Mouse (Mus musculus) embryonic facial prominence, embryonic 10.5 days (tissue): ENCODE data around the gene Mcrip2. TPM values are rescaled to one million over a fixed set of nuclear protein-coding genes. Genes with fewer than 3 reads are reported as not detected.
"Not testable (repeated sequence)": the region's sequence is repeated elsewhere in the genome, so short reads cannot be mapped to it uniquely, and the experiment has no call there.

Source experiments
- DNase-seq: peaks from one replicate; pipeline ENCODE4 v3.0.0-alpha.2; 2017; ENCODE audit warnings: low spot score
- H3K27ac ChIP-seq: fragments of 300-500 bp; sonication (generic); replicated peaks from 2 replicates; pipeline ENCODE4 v1.5.1; 2016; ENCODE audit warnings: mild to moderate bottlenecking
- H3K27me3 ChIP-seq: fragments of 300-500 bp; sonication (generic); replicated peaks from 2 replicates; pipeline ENCODE4 v1.6.1; 2016; ENCODE audit warnings: low read depth, mild to moderate bottlenecking; ENCODE audit not compliant: poor library complexity, severe bottlenecking
- H3K36me3 ChIP-seq: fragments of 300-500 bp; sonication (generic); replicated peaks from 2 replicates; pipeline ENCODE4 v1.6.1; 2016; ENCODE audit warnings: mild to moderate bottlenecking, moderate library complexity
- H3K4me1 ChIP-seq: fragments of 300-500 bp; sonication (generic); 2 replicates; pipeline ENCODE4 v1.6.1; 2016
- H3K4me3 ChIP-seq: fragments of 300-500 bp; sonication (generic); 2 replicates; pipeline ENCODE4 v1.5.1; 2016; ENCODE audit warnings: mild to moderate bottlenecking, moderate library complexity
- H3K9me3 ChIP-seq: fragments of 300-500 bp; sonication (generic); 2 replicates; pipeline ENCODE4 v1.6.1; 2016; ENCODE audit warnings: mild to moderate bottlenecking
- WGBS: fragments of 180-500 bp; shearing (Covaris S2); methylation state at CpG from one replicate; pipeline ENCODE4 v1.1.7; 2016; 5-methylcytosine and 5-hydroxymethylcytosine counted together
- polyA plus RNA-seq: library from polyadenylated mRNA; unstranded; fragments of >200 nt; fragmentation: Nextera tagmentation; extraction: Ambion mirVana; gene quantifications from 2 replicates; pipeline ENCODE4 v1.2.1, GENCODE M21; 2016

The Mcrip2 gene
- polyA plus RNA-seq, 1 experiment from 2014 or later = 17.3 TPM

- WGBS = 49% methylated on average over 4 of the region's 4 CpGs
- Histone ChIP-seq H3K36me3 (peaks cover 54% of the 10 kb centered on the region), H3K27ac (peak overlapping the region; percentile 89), H3K4me3 (peak overlapping the region; percentile 36), H3K27me3 (no peaks in the 10 kb centered on the region), H3K4me1 (peaks cover 88% of the 10 kb centered on the region), H3K9me3 (no peaks in the 10 kb centered on the region)
- DNase-seq = peak; percentile 54
Measured at GRCm38 (mm10) chr17:25879261-25879660, 10.7 kb upstream of the Mcrip2 start.

DNA sequence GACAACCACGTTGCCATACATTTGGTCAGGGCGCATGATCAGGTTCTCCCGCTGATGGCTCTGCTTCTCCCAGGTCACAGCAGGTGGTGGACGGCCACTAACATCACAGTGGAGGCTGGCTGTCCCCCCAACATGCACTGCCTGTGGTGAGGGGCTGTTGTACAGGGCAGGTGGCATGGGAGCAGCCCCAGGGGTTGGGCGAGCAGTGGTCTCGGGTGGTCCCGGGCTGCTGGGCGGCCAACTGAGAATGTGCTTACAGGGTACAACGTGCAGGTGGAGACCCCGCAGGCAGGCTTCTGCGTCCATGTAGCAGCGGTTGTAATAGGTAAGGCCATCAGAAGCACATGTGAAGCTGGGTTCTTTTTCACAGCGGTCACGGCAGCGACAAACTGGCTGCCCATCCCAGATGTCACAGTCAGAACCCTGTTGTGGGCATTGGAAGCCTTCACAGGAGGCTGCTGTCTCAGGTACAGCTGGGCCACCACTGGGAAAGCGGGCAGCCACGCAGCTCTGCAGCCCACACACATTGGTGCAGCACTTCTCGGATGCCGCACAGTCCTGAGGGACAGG lies 10.1 kb upstream of the Mcrip2 start:
- no peak for DNase-seq
- Histone ChIP-seq H3K9me3 (no peaks in the 10 kb centered on the region), H3K27me3 (no peaks in the 10 kb centered on the region), H3K27ac (peak overlapping the region; percentile 89), H3K4me3 (peak overlapping the region; percentile 36), H3K4me1 (peaks cover 88% of the 10 kb centered on the region), H3K36me3 (peaks cover 49% of the 10 kb centered on the region)
- 89% methylated on average over 19 of the region's 19 CpGs for WGBS

DNA sequence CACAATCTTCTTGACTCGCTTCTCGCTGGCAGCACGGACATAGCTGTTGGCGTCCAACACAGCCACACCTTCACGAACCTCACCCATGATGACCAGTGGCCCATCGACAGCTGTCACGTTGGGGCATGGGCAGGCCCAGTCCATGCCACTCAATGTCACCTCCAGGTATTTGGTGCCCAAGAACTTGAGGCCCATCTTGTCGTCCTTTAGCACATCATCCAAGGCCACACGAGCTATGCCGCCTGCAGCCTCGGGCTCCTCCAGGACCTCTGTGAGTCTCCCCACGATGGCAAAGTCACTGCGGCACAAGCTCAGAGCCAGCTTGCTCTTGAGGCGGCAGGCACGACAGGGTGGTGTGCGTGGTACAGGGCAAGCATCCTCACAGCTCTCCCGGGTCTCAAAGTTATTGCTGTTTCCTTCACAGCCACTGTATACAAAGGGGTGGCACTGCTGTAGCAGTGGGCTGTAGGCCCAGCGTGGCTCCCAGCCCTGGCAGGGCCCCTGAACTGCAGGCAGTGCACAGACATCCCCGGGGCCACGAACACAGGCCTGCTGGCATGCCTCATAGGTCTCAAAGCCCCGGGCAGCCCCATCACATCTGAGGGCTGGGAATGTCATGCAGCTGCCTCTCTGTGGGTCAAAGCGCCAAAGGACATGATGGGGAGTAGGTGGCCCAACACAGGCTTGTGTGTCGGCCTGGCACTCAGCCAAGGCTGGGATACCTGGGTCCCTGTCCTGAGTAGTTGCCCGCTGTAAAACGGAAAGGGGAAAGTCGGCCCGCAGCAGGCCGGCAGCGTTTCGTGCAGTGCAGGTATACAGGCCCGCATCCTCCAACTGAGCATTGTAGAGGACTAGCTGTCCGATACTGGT lies 9.4 kb upstream of the Mcrip2 start:
- no peak for DNase-seq
- H3K9me3 ChIP-seq = no peaks in the 10 kb centered on the region
- no peaks in the 10 kb centered on the region for H3K27me3 ChIP-seq
- H3K4me1 ChIP-seq = peaks cover 85% of the 10 kb centered on the region
- no peak overlapping the region for H3K4me3 ChIP-seq
- WGBS = 94% methylated on average over 32 of the region's 32 CpGs
- no peak overlapping the region for H3K27ac ChIP-seq
- H3K36me3 ChIP-seq = peaks cover 41% of the 10 kb centered on the region

- peaks cover 80% of the 10 kb centered on the region for H3K4me1 ChIP-seq
- WGBS = 89% methylated on average over 3 of the region's 3 CpGs
- peak overlapping the region; percentile 73 for H3K4me3 ChIP-seq
- peaks cover 32% of the 10 kb centered on the region for H3K36me3 ChIP-seq
- H3K27me3 ChIP-seq = no peaks in the 10 kb centered on the region
- no peak overlapping the region for H3K27ac ChIP-seq
- no peak for DNase-seq
- H3K9me3 ChIP-seq = no peaks in the 10 kb centered on the region
Measured at GRCm38 (mm10) chr17:25877025-25877424, 8.5 kb upstream of the Mcrip2 start.

DNA sequence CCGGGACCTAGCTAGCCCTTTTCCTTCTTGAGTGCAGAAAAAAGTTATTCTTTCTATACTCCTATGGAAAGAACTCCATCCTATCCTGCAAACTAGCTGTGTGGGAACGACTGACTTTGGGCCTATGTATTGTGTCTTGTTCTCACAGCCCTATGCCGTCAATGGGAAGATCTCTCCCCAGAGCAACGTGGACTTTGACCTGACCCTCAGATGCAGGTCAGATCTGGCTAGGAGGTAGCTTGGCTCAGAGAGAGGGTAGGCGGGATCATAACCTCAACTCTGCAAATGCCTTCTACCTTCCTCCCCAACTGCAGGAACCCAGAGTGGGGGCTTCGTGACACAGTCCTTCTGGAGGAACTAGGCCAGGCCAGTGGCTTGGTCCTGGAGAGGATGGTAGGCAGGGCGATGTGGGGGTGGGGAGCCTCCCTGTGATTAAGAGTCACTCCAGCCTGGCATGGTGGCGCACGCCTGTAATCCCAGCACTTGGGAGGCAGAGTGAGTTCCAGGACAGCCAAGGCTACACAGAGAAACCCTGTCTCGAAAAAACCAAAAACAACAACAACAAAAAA lies 7.9 kb upstream of the Mcrip2 start:
- WGBS = 48% methylated on average over 10 of the region's 10 CpGs
- Histone ChIP-seq H3K27ac (peak overlapping the region; percentile 91), H3K4me3 (peak overlapping the region; percentile 73), H3K4me1 (peaks cover 74% of the 10 kb centered on the region), H3K27me3 (no peaks in the 10 kb centered on the region), H3K9me3 (no peaks in the 10 kb centered on the region), H3K36me3 (peaks cover 32% of the 10 kb centered on the region)
- no peak for DNase-seq

DNA sequence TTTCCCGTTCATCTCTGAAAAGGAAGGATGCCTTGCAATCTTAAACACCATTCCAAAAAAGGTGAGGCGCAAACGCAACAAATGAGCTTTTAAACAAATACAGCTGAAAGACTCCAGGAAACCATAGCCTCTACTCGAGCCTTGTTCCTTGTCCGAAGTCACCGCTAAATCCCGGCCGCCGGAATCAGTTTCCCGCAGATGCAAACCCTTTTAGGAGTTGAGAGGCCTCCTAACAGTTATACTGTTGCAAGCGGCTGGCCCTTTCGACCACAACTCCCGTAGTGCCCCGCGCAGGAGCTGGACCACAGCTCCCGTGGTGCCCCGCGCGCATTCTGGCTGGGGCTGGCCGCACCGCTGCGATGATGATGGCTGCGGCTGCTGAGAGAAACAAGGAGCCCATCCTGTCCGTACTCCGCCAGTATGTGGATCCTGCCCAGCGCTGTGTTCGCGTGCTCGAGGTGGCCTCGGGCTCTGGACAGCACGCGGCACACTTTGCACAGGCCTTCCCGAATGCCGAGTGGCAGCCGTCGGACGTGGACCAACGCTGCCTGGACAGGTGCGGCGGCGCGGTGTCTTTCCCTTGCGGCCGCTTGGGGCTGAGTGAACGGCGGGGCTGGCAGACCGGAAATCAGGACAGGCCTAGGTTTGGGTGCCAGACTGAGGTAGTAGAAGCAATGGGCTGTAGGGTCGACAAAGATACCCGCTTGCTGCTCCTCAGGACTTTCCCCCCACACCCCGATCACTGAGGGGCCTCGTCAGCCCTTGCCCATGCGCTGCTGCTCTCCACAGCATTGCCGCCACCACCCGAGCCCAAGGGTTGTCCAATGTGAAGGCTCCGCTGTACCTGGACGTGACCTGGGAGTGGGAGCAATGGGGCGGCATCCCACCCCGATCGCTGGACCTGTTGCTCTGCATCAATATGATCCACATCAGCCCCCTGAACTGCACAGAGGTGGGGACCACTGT lies 6.9 kb upstream of the Mcrip2 start:
- Histone ChIP-seq H3K36me3 (peaks cover 32% of the 10 kb centered on the region), H3K9me3 (no peaks in the 10 kb centered on the region), H3K4me1 (peaks cover 64% of the 10 kb centered on the region), H3K4me3 (peak overlapping the region; percentile 73), H3K27ac (peak overlapping the region; percentile 91), H3K27me3 (no peaks in the 10 kb centered on the region)
- WGBS = 2% methylated on average over 59 of the region's 59 CpGs
- peak; percentile 93 for DNase-seq

DNA sequence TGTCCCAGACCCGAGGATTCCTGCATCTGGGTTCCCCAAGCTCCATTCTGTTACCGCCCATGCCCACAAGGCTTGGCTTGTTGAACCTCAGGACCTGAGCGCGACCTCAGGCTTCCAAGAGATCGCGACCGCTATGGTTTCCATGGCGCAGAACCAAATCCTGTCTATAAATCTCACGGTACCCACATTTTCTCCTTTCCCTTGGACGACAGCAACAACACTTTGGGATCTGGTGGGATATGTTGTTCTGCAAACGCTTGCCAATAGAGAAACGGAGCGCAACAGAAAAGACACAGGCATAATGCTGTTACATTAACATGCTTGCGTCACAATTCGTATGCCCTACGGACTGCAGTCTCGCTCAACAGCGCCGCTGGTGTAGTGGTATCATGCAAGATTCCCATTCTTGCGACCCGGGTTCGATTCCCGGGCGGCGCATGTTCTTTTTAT lies 6.2 kb upstream of the Mcrip2 start, which contains the start of gene Mettl26:
Gene Mettl26 (plus strand): TSS at position 354 of the 450 bp plus-strand sequence.
- WGBS = under 1% methylated on average over 25 of the region's 25 CpGs
- H3K4me1 ChIP-seq = peaks cover 57% of the 10 kb centered on the region
- no peaks in the 10 kb centered on the region for H3K9me3 ChIP-seq
- H3K4me3 ChIP-seq = peak within 1 kb of the TSS; percentile 73
- peak within 1 kb of the TSS; percentile 91 for H3K27ac ChIP-seq
- H3K27me3 ChIP-seq = no peaks in the 10 kb centered on the region
- peaks cover 29% of the 10 kb centered on the region for H3K36me3 ChIP-seq
- DNase-seq = peak; percentile 92

GRCm38 (mm10) chr17:25874148-25874720 lies 5.7 kb upstream of the Mcrip2 start:
- peaks cover 24% of the 10 kb centered on the region for H3K36me3 ChIP-seq
- no peaks in the 10 kb centered on the region for H3K27me3 ChIP-seq
- 9% methylated on average over 14 of the region's 14 CpGs for WGBS
- H3K4me3 ChIP-seq = peak overlapping the region; percentile 73
- H3K9me3 ChIP-seq = no peaks in the 10 kb centered on the region
- H3K27ac ChIP-seq = peak overlapping the region; percentile 91
- no peak for DNase-seq
- H3K4me1 ChIP-seq = peaks cover 56% of the 10 kb centered on the region

DNA sequence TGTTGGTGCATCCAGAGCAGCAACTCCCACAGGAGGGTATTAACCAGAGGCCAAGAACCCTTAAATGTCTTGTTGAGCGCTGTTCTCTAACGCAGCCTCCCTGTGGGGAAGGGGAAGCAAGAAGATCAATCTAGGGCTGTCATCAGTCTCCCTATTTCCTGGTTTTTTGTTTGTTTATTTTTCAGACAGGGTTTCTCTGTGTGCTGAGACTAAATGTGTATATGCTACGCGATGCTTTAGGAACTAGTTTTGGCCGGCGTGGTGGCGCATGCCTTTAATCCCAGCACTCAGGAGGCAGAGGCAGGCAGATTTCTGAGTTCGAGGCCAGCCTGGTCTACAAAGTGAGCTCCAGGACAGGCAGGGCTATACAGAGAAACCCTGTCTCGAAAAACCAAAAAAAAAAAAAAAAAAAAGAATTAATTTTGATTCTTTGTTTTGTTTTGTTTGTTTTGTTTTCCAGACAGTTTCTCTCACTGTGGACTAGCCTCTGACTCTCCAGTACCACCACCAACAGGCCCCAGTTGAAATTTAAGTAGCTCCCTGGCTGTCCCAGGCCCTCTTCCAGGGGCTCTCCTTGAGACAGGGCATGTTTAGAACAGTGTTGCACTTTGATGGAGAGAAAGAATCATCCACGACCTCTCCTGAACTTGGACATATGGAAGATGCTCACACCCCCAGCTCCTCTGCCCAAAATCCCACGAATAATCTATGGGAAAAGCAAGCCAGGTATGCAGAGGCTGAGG lies 5.0 kb upstream of the Mcrip2 start:
- Histone ChIP-seq H3K9me3 (no peaks in the 10 kb centered on the region), H3K27me3 (no peaks in the 10 kb centered on the region), H3K4me1 (peaks cover 56% of the 10 kb centered on the region), H3K36me3 (peaks cover 18% of the 10 kb centered on the region), H3K4me3 (peak overlapping the region; percentile 73), H3K27ac (peak overlapping the region; percentile 91)
- WGBS = 76% methylated on average over 11 of the region's 11 CpGs
- no peak for DNase-seq

DNA sequence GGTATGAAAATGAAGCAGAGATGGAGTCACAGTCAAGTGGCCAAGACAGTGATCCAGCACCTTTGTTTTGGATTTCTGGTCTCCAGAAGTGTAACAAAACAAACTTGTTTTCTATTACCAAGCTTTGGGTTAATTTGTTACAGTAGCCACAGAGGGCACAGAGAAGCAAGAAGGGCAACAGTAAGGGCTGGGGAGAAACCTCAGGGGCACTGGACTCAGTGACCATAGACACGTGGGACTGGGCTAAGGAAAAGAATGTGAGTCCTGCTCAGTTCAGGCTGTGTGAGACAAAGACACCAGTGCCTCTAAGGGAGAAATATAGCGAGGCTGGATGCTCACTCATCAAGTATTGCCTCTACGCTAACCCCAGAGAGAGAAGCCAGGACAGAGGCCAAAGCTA lies 4.1 kb upstream of the Mcrip2 start:
- Histone ChIP-seq H3K4me1 (peaks cover 57% of the 10 kb centered on the region), H3K36me3 (peaks cover 9% of the 10 kb centered on the region), H3K4me3 (no peak overlapping the region), H3K27ac (no peak overlapping the region), H3K9me3 (no peaks in the 10 kb centered on the region), H3K27me3 (no peaks in the 10 kb centered on the region)
- DNase-seq = no peak
- 85% methylated on average over 3 of the region's 3 CpGs for WGBS

GRCm38 (mm10) chr17:25871566-25871965 lies 3.0 kb upstream of the Mcrip2 start:
- H3K36me3 ChIP-seq, H3K9me3 ChIP-seq: not testable (repeated sequence)
- H3K4me1 ChIP-seq = peaks cover 50% of the 10 kb centered on the region

More at GRCm38 (mm10) chr17:25871566-25871965, 3.0 kb upstream of the Mcrip2 start:
- not testable (repeated sequence) for H3K4me3 ChIP-seq, DNase-seq, H3K27me3 ChIP-seq, H3K27ac ChIP-seq
